Mouse (Mus musculus) spleen, embryonic (tissue): ENCODE data around the gene Mdh2.

ENCODE experiments used
- CTCF ChIA-PET: fragments of 350-600 bp; sonication (Branson Sonifier 250); formaldehyde crosslinking; loops from one replicate; lab custom pipeline; 2022; lab: Charles Lee

Gene Mdh2

DNA sequence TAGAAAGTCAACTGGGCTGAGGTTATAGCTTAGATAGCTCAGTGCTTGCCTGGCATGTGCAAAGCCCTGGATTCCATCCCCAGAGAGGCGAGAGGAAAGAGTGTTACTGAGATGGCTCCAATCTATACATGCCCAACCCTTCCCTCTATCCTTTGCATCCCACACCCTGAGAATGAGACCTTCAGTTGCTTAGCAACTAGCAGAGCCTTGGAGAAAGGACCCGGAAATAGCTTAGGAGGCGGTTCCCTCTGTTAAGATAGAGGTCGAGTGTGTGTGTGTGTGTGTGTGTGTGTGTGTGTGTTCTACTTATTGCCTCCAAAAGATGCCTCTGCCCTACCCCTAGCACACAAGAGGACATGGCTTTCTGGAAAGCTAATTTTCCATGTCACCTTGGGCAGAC, 54.4 kb downstream of the Mdh2 start:
- CTCF ChIA-PET = no interaction called here

DNA sequence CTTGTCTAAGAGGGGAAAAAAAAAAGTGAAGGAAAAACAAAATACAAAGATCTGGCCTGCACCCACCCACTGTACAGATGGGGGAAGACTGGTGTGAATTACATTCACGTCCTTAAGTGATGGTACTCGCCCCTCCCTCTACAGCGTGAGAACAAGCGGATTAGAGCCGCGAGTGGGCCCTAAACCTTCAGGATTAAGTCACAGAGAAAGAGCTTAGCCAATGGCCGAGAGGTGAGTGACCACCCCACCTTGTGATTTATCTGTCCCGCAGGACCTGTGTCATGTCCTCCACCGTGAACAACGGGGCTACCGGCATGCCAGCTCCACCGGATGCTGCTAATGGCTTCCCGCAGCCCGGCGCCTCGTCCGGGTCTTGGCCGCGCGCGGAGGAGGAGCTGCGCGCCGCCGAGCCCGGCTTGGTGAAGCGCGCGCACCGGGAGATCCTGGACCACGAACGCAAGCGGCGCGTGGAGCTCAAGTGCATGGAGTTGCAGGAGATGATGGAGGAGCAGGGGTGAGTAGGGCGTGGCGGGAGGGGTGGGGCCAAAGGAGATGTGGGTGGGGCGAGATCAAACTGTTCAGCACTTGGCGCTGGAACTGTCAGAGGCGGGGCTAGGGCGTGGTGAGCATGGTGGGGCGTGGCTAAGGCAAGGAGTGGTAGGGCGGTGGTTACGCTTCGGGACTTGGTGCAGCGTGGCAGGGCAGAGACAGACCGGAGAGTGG, 56.6 kb downstream of the Mdh2 start:
- CTCF ChIA-PET = no interaction called here

DNA sequence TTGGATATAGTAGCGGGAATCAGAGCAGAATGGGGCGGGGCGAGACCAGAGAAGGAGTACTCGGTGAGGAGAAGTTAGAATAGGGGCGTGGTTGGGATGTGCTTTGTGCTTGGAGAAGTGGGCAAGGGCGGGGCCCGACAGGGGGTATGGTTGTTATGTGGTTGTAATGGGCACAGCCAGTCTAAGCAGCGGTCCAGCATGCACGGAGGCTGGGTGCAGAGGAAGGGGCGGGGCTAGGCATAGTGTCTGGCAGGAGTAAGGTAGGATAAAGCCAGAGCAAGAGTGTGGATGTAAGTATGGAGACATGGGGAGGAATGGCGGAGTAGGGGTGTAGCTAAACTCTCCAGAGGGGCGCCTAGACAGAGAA, 57.2 kb downstream of the Mdh2 start:
- CTCF ChIA-PET = no interaction called here

GRCm38 (mm10) chr5:135835981-135836380, 57.7 kb downstream of the Mdh2 start:
- CTCF ChIA-PET = no interaction called here
